Mouse (Mus musculus) urinary bladder, postnatal 10 days (tissue): Measurements from ENCODE around the gene Vamp1.

Source experiments
- DNase-seq: peaks from one replicate; pipeline ENCODE4 v3.0.0; 2022; ENCODE audit warnings: low spot score

The Vamp1 gene

GRCm38 (mm10) chr6:125213129-125213528 is 2.2 kb upstream of the Vamp1 start:
- DNase-seq, result no peak

DNA sequence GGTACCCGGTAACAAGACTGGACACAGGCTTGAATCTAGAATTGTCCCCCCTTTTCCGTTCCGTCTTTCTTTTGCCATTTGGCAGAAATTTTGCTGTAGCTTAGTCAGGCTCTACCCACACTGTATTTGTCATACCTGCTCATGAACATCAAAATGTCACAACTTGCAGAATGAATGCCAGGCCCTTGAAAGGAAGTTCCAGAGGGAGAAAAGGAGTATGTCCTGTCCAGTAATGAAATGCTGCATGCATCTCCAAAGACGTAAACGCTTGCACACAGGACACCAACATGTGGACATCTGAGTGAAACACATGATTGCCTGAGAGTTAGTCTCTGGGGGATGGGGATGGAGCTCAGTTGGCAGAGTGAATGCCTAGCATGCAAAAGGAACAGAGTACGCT is 1.6 kb upstream of the Vamp1 start:
- no peak for DNase-seq

- DNase-seq, result no peak
Measured at GRCm38 (mm10) chr6:125216898-125217297, 1.5 kb downstream of the Vamp1 start.

GRCm38 (mm10) chr6:125217899-125218298 is 2.5 kb downstream of the Vamp1 start:
- DNase-seq, result no peak

DNA sequence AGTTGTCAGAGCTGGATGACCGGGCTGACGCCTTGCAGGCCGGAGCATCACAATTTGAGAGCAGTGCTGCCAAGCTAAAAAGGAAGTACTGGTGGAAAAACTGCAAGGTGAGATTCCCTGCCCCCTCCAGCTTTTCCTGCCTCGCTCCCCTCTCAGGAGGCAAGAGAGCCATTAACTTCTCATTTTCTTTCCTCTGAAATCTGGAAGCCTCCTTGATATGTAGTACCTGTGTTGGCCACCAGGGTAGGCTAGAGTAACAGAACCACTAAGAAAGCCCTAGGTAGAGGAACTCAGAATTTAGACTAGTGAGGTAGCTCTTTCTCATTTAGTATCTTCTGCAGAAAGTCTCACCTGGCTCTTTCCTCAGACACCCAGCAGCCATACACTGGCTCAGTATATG is 3.6 kb downstream of the Vamp1 start:
- no peak for DNase-seq

DNA sequence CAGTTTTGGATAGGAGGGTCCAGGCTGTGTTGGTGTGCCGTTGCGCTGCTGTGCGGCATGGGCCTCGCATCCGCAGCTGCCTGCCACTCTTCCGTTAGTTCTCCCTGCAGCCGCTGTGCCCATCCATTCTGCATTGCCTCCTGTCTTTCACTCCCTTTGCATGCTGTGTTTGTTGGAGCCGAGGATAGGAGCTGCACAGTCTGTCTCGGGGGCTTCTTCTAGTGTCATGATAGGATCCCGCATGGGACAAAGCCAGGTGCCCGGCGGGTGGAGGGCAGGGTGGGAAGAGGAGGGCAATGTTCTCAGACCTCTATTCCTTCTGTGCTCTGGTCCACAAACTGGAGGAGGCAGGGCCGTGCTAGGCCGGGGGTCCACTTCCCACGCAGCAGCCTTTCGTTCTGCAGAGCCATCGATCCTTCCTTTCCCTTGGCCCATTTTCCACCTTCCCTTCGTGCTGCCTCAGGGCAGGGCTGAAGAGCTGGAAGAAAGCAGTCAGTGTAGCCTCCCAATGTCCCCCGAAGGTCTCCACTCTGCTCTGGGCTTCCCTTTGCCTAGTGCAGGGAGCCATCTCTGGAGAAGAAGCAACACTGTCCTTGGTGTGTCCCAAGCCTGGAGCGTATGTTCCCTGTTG is 5.9 kb downstream of the Vamp1 start:
- DNase-seq, result no peak

DNA sequence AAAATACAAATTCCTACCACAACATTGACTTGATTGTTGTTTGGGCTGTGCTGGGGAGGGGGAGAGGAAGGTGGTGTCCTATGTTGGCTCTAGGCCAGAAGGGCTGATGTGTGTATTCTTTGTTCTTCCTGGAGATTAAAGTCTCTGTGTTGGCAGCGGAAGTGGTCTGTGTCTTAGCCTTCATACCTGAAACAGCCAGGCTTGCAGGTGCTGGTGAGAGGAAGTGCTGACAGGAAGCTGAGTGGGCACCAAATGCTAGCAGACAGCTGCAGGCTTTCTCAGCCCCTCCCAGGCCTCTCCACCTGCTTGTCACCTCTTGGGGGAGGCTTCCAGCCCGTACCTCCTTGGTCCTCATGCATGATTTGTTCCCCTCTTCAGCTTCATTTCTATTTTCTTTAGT is 6.8 kb downstream of the Vamp1 start:
- DNase-seq, result no peak

DNA sequence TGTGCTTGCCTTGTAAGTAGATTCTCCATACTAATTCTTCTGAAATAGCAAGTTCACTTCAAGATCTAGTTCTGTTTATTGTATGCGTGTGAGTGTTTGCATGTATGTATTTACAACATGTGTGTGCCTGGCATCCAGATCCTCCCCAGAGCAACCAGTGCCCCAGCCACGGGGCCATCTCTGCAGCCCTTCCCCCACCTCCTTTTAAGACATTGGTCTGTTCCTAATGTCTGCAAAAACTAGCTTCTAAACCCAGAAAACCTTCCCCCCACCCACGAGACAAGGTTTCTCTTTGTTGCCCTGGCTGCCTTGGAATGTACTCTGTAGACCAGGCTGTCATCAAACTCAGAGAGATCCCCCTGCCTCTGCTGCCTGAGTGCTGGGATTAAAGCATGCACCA is 7.2 kb downstream of the Vamp1 start:
- DNase-seq, result no peak

DNA sequence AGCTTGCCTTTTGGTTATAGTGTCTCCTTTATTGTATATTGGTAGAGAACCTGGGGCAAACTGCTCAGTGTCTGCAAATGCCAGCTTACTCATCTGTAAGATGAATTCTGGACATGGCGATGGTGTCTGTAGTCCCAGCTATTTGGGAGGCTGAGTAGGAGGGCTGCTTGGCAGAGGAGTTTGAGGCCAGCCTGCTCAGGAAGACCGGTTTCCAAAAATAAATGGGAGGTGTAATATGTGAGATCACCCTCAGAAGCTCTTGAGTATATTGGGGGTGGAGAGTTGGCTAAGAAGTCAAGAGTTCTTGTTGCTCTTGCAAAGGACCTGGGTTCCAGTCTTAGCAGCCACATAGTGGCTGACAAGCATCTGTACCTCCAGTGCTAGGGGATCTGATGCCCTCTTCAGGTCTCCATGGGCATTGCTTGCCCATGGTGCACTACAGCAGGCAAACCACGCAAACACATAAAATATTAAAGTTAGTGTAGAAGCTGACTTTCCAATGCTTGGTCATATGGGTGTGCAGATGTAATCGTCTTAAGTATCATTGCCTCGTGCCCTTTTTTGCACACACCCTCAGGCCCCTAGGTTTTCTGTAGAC is 10.3 kb downstream of the Vamp1 start:
- no peak for DNase-seq

- DNase-seq, result no peak
Measured at GRCm38 (mm10) chr6:125230571-125230970, 15.2 kb downstream of the Vamp1 start.

DNA sequence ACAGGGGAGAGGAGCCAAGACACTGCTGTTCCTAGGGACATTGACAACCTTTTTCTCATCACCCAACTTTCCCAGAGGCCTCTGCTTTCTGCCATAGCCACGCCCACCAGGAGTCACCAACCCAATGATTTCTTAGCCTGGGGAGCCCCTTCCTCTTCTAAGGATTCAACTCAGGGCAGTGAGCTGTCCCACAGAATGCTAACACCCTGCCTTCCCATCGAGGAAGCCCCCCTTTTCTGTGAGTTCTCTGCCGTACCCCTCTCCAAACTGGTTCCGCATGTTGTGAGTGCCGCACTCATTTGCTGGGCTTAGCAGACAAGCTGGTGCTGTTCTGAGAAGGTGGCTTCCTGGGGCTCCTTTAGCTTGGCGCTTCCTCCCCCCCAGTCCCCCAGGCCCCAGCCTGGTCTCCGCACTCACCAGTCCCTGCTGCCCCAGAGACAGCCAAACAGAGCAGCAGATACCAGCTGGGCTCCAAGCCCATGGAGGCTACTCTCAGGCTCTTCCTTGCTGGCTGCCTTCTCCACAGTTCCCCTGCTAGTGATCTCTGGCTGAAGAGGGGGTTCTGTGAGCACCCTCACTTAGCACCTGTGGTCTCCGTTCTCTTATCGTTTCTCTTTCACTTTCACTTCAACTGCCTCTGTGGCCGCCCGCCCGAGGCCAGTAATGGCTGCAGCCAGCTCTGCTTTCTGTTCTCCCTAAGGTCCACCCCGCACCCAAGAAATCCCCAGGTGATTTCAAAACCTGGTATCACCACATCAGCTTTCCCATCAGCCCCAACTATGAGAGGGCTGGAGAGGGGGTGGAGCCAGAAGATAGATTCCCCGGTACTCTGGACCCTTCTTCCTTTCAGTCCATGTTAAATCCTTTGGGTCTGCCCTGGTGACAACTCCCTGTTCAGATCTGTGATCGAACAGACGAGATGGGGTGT is 16.0 kb downstream of the Vamp1 start, which contains the start of gene Tapbpl:
Gene Tapbpl (minus strand): TSS at position 744 of the 928 bp plus-strand sequence.
- no peak for DNase-seq

- no peak for DNase-seq
Measured at GRCm38 (mm10) chr6:125232045-125232437, 16.7 kb downstream of the Vamp1 start.

DNA sequence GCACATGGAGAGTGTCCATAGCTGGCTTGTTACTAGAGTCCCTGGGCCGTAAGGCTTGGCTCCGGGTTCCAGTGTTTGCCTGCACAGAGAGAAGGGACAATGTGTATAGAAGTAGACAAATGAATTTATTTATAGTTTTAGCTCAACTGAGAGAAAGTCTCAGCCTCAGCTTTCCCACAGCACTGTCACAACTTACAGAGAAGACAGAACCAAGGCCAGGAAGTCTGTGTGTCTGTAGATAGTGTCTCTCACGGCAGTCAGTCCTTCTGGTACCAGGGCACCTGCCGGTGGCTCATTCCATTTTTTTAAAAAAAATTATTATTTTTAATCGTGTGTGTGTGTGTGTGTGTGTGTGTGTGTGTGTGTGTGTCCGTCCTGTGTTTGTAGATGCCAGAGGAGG is 17.2 kb downstream of the Vamp1 start:
- no peak for DNase-seq

DNA sequence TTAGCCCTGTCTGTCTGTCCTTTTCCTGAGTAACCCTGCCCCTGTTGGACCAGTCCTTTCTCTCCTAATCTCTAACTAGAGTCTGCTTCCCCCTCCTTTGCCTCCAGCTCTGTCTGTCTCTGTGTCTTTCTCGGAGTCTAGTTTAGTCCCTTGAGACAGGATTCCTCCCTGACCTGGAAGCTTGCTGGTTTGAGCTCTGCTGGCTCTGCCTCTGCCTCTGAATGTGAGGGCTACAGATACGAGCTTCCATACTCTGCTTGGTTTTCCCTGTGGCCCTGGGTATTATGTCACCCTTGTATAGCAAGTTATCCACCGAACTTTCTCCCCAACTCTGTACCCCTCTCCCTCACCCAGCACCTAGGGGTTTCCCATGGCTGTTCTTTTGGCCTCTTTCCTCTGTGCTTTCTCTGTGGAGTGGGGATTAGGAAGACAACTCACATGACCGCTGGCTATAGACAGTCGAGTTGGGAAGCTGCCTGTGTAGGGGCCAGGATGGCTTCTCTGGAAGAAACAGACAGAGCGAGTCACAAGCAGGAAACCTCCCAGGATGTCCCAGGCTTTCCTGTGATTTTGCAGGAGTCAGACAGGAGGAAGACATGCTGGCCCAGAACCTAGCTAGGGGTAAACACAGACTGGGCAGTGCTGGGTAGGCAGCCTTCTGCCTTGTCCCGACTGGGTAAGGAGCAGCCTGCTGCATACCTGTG is 18.6 kb downstream of the Vamp1 start:
- no peak for DNase-seq

- DNase-seq, result no peak
Measured at GRCm38 (mm10) chr6:125234520-125234828, 19.1 kb downstream of the Vamp1 start.

GRCm38 (mm10) chr6:125236341-125236740 is 21.0 kb downstream of the Vamp1 start:
- DNase-seq, result no peak

DNA sequence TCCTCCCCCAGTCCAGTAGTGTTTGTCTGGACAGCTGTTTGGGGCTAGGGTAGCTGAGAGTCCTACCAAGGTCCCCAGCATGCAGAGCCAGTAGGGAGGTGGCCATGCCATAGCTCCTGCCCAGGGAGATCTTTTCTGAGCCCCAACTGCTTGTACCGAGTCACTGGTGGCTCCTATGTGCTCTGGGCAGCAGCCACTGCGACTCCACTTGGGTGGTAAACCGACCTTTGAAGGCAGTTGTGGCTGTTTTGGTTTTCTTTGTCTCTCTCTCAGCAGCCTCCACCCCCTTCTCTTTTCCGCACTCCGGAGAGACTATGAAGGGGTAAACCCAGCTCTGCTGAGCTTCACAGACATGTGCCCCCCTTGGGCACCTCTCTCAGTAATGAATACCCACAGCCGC is 21.4 kb downstream of the Vamp1 start, which contains the start of gene Cd27:
Gene Cd27 (minus strand): TSS at position 229 of the 400 bp plus-strand sequence.
- no peak for DNase-seq

DNA sequence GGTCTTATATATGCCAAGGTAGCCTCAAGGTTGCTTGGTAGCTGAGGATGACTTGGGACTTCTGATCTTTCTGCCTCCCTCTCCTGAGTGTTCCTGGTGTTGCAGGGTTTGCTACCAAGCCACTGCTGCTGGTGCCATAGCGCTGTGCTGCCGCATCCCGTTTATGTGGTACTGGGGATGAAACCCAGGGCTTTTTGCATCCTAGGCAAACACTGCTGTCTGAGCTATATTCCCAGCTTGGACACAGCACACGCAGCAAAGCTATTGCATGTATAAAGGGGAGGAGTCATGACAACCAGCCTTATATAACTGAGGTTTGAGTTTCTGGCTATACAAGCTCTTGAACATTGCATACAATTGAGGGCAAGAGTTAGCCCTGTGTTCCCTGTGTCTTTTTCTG is 22.1 kb downstream of the Vamp1 start:
- no peak for DNase-seq

DNA sequence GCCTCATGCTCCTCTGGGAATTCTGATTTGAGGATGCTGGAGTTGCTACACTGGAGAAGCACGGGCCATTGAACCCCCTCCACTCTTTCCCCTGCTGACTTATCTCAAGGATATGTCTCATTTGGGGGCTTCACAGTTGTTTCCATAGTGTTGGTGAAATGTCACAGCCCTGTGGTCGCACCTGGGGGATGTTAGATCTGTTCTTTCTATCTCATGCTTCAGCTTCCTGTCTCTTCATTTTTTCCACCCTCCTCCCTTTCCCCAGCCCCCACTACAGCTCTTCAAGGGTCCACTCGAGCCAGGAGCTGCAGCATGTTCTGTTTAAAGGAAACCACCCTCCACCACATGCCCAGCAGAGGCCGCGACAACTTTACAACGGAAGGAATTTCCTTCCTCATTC is 23.0 kb downstream of the Vamp1 start:
- DNase-seq, result no peak

DNA sequence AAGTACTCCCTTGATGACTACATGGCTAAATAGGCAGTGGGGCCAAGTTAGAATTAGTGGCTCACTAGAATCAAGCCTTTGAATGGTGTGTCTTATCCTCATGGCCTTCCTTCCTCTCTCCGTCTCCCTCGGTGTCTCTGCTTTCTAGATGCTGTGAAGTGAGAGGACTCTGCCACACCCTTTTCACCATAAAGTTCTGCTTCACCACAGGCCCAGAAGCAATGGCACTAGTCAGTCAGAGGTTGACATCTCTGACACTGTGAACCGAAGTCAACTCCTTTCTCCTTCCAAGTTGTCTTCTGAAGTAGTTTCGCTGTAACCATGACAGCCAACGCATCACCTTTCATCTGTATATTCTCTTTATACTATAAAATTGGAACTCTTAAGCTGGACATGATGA is 24.2 kb downstream of the Vamp1 start:
- no peak for DNase-seq

- no peak for DNase-seq
Measured at GRCm38 (mm10) chr6:125240617-125241016, 25.3 kb downstream of the Vamp1 start.

DNA sequence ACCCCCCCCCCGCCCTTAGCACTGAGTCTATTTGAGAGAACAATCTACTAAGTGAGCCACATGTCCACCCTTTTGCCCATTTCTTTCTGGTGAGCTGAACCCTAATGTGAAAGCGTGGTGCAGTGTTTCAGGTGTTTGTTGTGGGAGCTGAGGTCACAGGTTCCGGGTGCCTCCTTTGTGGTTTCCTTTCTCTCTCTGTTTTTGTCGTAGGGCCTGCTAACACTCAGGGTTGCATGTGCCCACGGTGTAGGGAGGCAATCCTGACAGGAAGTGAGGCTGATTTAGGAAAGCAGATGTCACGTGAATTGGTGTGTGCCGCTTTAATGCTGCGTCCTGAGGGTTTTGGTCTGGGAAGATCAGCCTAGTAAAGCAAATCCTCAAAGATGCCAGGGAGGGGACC is 26.2 kb downstream of the Vamp1 start:
- DNase-seq, result no peak

DNA sequence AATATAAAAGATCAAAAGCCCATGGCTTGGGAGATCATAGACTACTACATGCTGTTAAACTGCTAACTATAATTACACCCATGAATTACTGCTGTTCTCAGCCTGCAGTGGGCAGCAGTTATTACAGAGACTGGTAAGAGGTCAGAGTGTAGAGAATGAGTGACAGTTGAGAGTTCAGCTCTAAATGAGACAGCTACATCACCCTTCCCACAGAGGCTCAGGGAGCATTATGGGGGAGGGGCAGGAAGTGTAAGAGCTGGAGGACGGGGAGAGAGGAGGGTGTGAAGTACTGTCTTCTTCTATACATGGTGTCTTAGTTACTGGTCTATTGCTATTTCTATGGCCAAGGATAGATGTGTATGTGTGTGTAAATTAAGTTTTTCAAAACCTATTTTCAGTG is 29.2 kb downstream of the Vamp1 start:
- DNase-seq, result no peak
